Mouse (Mus musculus) monocyte, adult 2 months (primary cell): ENCODE measurements at regions not wholly inside any gene's neighbourhood (a gene's known extent, or its start where the extent isn't known, plus 50 kb on each side); places are given as distances from the start of the nearest gene placed in this dataset.

Experiments
- DNase-seq, 2 experiments: peaks; one replicate each; pipeline ENCODE4 v3.0.0; 2022; ENCODE audit warnings: low spot score in 2 of 2, low read depth in 1 of 2

DNA sequence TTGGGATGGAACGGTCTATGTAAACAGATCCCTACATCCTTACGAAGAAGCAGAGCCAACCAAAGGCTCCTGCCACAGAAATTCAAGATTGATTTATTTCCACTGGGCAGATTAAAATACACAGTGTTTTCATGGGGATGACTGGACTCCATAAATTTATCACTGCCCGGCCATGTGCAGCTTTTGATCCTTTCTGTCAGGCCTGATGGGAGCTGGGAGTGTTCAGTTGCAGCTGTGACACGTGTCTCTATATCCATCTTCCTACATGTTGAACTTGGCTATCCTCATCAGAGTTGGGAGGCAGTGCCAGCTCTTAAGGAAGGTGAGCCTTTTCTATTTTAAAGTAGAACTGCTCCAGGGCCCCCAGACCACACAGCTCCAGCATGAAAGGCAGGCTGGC, 218.9 kb downstream of the Wdr11 start:
- no peak for DNase-seq

DNA sequence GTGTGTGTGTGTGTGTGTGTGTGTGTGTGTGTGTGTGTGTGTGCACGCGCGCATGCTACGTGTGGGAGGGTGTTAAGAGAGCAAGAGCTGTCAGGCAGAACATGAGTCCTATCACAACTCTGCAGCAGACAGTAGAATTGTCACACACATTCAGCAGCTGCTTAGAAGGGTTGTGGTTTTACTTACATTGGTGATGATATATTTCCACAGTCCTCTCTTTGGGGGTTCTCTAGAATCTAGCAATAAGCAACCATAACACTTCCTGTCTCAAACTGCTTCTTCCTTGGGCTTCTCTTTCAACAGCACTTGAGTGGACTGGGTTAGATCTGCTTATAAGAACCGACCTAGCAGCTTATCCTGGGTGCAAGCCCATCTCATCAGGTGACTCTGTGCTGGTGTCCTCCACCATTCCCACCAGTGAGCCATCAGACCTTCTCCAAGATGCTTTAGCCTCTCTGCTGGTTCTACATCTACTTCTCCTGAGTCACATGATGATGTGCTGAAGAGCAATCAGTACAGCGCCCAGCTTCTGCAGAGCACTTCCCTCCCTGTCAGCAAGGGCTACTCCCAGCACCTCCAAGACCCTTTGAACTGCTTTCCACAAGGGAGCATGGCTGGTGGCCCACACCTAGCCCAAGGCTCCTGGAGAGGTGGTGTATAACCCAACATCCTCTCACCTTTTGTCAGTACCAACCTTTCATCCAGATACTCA, 222.6 kb downstream of the Wdr11 start:
- no peak for DNase-seq

DNA sequence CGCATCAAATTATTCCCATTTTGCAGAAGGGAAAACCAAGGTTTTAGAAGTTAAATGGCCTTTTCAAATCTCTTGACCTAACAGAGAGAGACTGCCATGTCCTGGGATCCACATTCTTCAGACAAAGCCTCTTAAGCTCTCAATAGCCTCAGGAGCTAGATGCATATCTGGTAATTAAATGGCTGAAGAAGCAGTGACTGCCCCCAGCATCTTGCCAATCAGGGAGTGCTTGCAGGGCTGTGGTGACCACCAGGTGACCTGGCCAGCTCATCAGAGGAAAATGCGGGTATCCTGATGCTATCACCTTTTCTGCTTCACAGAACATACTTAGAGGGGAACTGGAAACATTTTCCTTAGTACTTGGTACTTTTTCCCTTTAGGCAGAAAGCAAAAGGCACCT, 227.2 kb downstream of the Wdr11 start:
- DNase-seq: no peak

DNA sequence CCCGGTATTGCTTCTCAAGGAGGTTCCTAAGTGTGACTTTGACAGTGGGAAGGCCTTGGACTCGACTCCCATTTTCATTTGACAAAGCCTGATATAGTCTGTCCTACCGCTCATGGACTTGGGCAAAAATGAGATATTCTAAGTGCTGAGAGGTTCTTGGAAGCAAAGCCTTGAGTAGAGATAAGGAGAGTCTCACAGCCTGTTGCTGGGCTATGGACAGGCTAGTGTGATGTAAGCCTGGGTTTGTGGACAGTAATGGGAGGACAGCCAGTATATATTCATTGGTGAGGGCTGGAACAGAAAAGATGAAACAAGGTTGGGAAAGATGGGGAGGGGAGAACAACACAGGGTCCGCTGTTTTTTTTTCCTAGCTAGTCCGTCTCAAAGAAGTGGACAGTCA, 228.0 kb downstream of the Wdr11 start:
- DNase-seq: no peak

DNA sequence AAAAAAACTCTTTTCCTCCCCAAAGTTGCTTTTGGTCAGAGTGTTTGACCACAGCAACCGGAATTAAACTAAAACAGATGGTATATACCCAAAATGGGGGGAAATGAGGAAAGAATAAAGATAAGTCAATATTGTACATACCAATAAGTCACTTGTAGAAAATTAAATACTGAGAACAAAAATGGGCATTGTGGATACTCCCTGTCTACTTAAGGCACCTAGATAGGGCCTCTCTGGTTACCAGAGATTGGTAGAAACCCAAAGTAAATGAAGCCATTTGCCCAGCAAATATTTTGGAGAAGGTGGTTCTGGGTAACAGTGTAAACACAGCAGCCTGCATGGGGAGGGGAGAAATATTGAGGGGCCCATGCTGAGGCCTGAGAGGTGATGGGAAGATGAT, 237.3 kb downstream of the Wdr11 start:
- no peak for DNase-seq

GRCm38 (mm10) chr7:129832830-129833229, 241.2 kb downstream of the Wdr11 start:
- DNase-seq: no peak

GRCm38 (mm10) chr7:129842303-129843122, 250.8 kb downstream of the Wdr11 start:
- DNase-seq: no peak

GRCm38 (mm10) chr7:129847136-129847535, 255.5 kb downstream of the Wdr11 start:
- DNase-seq: no peak

DNA sequence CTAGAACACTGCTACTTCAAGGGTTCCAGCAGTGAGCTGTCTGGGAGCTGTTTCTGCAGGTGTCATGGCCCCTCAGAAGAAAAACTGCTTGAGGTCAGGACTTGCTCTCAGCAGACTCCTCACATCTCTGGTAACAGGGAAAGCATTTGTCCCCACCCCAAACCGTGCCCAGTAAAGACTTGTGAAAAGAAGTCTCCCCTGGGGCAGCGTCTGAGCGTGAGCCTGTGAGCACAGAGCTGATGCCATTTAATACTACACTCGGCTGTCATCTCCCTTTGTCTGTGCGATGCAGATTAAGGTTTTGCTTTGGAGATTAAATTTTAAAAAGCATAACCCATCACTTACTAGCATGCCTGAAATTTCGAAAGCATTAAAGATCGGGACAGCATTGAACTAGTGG, 261.9 kb downstream of the Wdr11 start:
- DNase-seq: no peak

DNA sequence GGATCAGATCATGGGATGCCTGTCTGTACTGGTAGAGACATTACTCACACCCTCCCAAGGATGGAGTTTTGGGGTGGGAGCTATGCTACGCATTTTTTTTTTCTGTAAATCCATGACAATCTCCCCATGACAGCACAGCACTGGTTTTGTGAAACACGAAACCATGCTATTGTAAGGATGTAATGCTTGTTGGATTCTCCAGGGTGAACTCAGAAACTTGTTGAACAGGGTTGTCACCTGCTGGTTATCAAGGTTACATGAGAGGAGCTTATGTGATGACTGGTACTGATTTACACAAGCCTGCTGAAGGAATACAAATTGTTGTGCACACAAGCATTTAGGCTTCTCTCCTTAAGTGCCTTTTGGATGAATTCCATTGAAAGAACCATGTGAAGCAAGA, 263.3 kb downstream of the Wdr11 start:
- no peak for DNase-seq

- no peak for DNase-seq
Observed at GRCm38 (mm10) chr7:129862966-129863365, 271.3 kb downstream of the Wdr11 start.

- DNase-seq: no peak
Observed at GRCm38 (mm10) chr7:129865536-129865935, 273.9 kb downstream of the Wdr11 start.

GRCm38 (mm10) chr7:129872208-129872790, 280.6 kb downstream of the Wdr11 start:
- no peak for DNase-seq

DNA sequence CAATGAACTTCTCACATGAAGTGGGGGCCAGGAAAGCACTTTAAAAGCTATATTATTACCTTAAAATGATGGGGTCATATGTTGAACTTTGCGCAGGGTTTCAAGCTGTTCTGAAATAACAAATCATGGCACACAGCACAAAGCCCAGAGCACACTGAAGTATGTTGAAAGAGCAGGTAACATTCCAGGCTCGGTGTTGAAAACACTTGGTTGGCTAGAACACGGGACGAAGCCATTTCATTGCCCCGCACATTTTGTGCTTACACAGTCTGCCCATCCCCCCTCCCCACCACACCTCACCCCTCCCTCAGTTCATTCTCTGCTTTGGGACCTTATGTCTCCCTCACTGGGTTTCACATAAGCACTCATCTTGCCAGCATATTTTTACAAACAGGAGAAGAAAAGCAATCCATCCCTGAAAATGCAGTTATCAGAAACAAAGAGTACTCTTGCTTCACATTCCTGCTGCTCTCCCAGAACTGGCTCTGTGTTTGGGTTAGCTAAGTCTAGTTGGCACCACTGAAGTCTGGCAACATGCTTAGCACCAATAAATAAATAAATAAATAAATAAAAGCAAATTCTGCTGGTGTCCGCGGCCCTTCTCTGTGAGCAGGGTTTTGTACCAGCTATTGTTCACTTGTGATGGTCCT, 284.7 kb downstream of the Wdr11 start:
- no peak for DNase-seq

GRCm38 (mm10) chr7:129876852-129877223, 285.2 kb downstream of the Wdr11 start:
- DNase-seq: no peak

DNA sequence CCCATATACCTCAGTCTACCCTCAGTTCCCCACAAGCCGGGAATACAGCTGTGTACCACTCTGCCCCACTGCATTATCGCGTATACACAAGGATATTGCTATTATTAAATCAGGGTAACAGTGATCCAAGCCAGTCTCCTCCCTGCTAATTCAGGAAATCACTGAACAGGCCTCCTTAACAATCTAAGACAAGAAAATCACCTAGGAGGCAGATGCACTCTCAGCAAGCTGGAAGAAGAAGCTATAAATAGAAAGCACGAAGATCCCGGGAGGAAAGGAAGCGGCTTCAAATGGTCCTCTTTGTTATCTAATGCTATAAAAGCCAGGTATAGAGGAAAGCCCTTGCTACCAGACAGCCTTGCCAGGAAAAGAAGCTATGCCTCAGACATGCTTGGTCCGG, 304.6 kb downstream of the Wdr11 start:
- no peak for DNase-seq

DNA sequence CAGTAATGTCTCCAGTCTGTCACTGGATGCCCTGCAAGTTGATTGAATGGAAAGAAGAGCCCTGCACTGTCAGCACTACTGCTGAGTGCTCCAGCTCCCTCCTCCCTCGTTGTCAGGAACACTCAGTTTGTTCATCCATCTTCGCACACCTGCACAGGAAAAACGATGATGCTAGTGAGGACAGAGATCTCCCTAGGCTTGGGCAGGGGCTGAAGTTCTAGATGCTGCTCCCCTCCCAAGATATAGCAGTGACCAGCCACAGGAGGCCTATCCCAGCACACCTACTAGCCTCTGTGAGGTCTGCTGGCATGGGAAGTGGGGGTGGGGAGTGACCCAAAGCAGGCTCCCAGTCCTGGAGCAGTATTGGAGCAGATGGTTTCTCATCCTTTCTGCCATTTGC, 305.8 kb downstream of the Wdr11 start:
- DNase-seq: no peak

DNA sequence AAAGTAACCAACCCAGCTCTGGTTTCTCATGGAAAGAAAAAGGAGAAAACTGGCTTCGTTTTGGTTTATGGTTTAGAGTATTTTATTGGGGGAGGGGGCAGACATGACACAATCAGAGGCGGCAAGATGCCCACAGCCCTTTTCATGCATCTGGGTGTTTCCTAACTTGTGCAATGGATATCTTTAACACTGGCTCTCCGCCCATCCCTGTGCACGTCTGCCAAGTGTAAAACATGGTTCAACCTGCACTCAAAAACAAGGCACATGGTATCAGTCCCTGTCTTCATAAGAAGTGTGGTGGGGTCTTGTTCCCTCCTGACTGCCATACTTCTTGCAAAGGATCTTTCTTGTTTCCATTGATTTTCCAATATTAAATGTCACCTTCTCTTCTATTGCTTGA, 310.6 kb downstream of the Wdr11 start:
- no peak for DNase-seq

DNA sequence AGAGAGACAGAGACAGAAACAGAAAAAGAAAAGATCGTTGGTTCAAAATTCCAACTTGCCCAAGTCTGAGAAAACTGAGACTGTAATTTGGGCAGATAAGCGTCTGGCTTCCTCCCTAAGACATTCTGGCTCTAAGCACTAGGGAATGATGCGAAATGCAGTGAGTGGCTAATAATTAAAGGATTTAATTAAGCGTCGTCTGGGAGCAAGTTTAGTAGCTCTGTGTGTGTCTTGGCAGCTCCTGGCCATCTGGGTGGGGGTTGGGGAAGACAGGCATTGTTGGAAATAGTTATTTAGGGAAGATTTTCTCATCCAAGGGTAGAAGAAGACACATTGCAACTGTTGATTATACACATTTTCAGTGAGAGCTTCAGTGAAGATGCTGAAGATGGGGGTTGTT, 311.5 kb downstream of the Wdr11 start:
- DNase-seq: no peak

GRCm38 (mm10) chr7:129906131-129906530, 314.5 kb downstream of the Wdr11 start:
- DNase-seq: no peak

GRCm38 (mm10) chr7:129908826-129909225, 317.2 kb downstream of the Wdr11 start:
- no peak for DNase-seq

GRCm38 (mm10) chr7:129909730-129910129, 318.1 kb downstream of the Wdr11 start:
- DNase-seq: no peak
